Mouse (Mus musculus) midbrain, postnatal 0 days (tissue): ENCODE data around the gene Lrba. TPM values are rescaled to one million over a fixed set of nuclear protein-coding genes. Genes with fewer than 3 reads are reported as not detected.

Experiments used
- ATAC-seq: fragments of 200-750 bp; cut with Nextera tagmentation; 2 replicates; pipeline ENCODE4 v1.8.0; 2017; ENCODE audit warnings: moderate number of reproducible peaks, mild to moderate bottlenecking, moderate TSS enrichment, moderate library complexity; ENCODE audit not compliant: low FRiP score
- DNase-seq: peaks from one replicate; pipeline ENCODE4 v3.0.0-alpha.2; 2015; ENCODE audit warnings: low spot score
- H3K27ac ChIP-seq: fragments of 300-500 bp; sonication (generic); 2 replicates; pipeline ENCODE4 v1.5.1; 2014; ENCODE audit warnings: low read depth, mild to moderate bottlenecking, low read length, mixed read lengths
- H3K27me3 ChIP-seq: fragments of 300-500 bp; sonication (generic); 2 replicates; pipeline ENCODE4 v1.6.1; 2014; ENCODE audit warnings: low read length, control low read depth, mixed read lengths; ENCODE audit not compliant: insufficient read depth
- H3K36me3 ChIP-seq: fragments of 300-500 bp; sonication (generic); 2 replicates; pipeline ENCODE4 v1.6.1; 2014; ENCODE audit warnings: low read length, control low read depth, mixed read lengths; ENCODE audit not compliant: insufficient read depth
- H3K4me1 ChIP-seq: fragments of 300-500 bp; sonication (generic); 2 replicates; pipeline ENCODE4 v1.6.1; 2014; ENCODE audit warnings: mild to moderate bottlenecking, control low read depth, antibody characterized with exemption, low read length, mixed read lengths; ENCODE audit not compliant: insufficient read depth
- H3K4me2 ChIP-seq: fragments of 300-500 bp; sonication (generic); 2 replicates; pipeline ENCODE4 v1.6.1; 2014; ENCODE audit warnings: low read depth, mild to moderate bottlenecking, low read length, mixed read lengths; ENCODE audit not compliant: poor library complexity, severe bottlenecking
- H3K4me3 ChIP-seq: fragments of 300-500 bp; sonication (generic); 2 replicates; pipeline ENCODE4 v1.5.1; 2014; ENCODE audit warnings: low read depth, mild to moderate bottlenecking, low read length, moderate library complexity
- H3K9ac ChIP-seq: fragments of 300-500 bp; sonication (generic); replicated peaks from 2 replicates; pipeline ENCODE4 v1.6.1; 2014; ENCODE audit warnings: mild to moderate bottlenecking, low read length, moderate library complexity, mixed read lengths; ENCODE audit not compliant: poor library complexity, severe bottlenecking
- H3K9me3 ChIP-seq: fragments of 300-500 bp; sonication (generic); 2 replicates; pipeline ENCODE4 v1.6.1; 2016; ENCODE audit warnings: low read length, control low read depth
- CTCF ChIP-seq: IDR thresholded peaks from 2 replicates; pipeline ENCODE4 v1.5.1; 2016; ENCODE audit warnings: antibody characterized with exemption, mild to moderate bottlenecking
- WGBS: fragments of 180-500 bp; shearing (Covaris S2); extraction: QIAGEN DNeasy Blood & Tissue Kit; methylation state at CpG from one replicate; pipeline ENCODE4 v1.1.7; 2014; 5-methylcytosine and 5-hydroxymethylcytosine counted together
- polyA plus RNA-seq: library from polyadenylated mRNA; unstranded; fragments of >200 nt; fragmentation: Nextera tagmentation; extraction: Ambion mirVana; gene quantifications from 2 replicates; pipeline ENCODE4 v1.2.1, GENCODE M21; 2015
- total RNA-seq: library from RNA; depleted of rRNA; stranded (reverse); fragments of >200 nt; gene quantifications from 2 replicates; pipeline ENCODE4 v1.2.3, GENCODE M21; 2014

The Lrba gene
- total and polyA plus RNA-seq, 2 experiments from 2014 or later: 3.1 to 24.3 TPM

DNA sequence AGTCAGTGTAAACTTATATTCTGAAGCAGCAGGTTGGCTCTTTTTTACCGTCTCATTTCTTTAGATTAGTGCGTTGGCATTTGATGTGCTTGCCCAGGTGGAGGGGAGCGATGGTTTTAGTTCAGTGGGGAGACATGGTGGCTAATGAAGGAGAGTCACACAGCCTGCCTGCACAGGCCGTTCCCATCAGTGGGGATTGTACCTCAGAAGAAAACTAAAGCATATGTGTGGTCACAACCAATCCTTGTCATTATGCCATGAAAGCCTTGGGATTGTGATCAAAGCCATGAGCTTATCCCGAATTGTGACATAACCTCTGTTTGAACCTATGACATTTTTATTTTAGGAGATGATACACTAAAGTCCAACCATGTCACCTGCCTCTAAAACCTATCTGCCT lies 434.8 kb downstream of the Lrba start:
- no peak for ATAC-seq
- no peaks in the 10 kb centered on the region for H3K9me3 ChIP-seq
- DNase-seq: no peak
- H3K9ac ChIP-seq: no peak overlapping the region
- H3K36me3 ChIP-seq: no peaks in the 10 kb centered on the region
- no peak overlapping the region for H3K4me2 ChIP-seq
- no peaks in the 10 kb centered on the region for H3K27me3 ChIP-seq
- 60% methylated on average over 5 of the region's 5 CpGs for WGBS
- no peaks in the 10 kb centered on the region for H3K4me1 ChIP-seq
- no peak for TF ChIP-seq CTCF
- H3K4me3 ChIP-seq: no peak overlapping the region
- H3K27ac ChIP-seq: no peak overlapping the region

- H3K4me1 ChIP-seq: no peaks in the 10 kb centered on the region
- H3K27me3 ChIP-seq: no peaks in the 10 kb centered on the region
- H3K9ac ChIP-seq: no peak overlapping the region
- H3K27ac ChIP-seq: no peak overlapping the region
- H3K9me3 ChIP-seq: no peaks in the 10 kb centered on the region
- WGBS: 62% methylated on average over 3 of the region's 3 CpGs
- no peak overlapping the region for H3K4me3 ChIP-seq
- no peak overlapping the region for H3K4me2 ChIP-seq
- ATAC-seq (no peak), DNase-seq (no peak)
- no peak for TF ChIP-seq CTCF
- H3K36me3 ChIP-seq: no peaks in the 10 kb centered on the region
Observed at GRCm38 (mm10) chr3:86664399-86664798, 439.9 kb downstream of the Lrba start.

- H3K27ac ChIP-seq: no peak overlapping the region
- ATAC-seq: no peak
- peak; percentile 66 for DNase-seq
- no peak overlapping the region for H3K4me2 ChIP-seq
- H3K4me3 ChIP-seq: no peak overlapping the region
- no peak for TF ChIP-seq CTCF
- 43% methylated on average over 8 of the region's 8 CpGs for WGBS
- H3K36me3 ChIP-seq: no peaks in the 10 kb centered on the region
- H3K9me3 ChIP-seq: no peaks in the 10 kb centered on the region
- no peak overlapping the region for H3K9ac ChIP-seq
- H3K27me3 ChIP-seq: no peaks in the 10 kb centered on the region
- H3K4me1 ChIP-seq: no peaks in the 10 kb centered on the region
Observed at GRCm38 (mm10) chr3:86668146-86668545, 443.7 kb downstream of the Lrba start.

- ATAC-seq: no peak
- 50% methylated on average over 2 of the region's 2 CpGs for WGBS
- H3K4me1 ChIP-seq: no peaks in the 10 kb centered on the region
- no peak overlapping the region for H3K9ac ChIP-seq
- no peaks in the 10 kb centered on the region for H3K27me3 ChIP-seq
- H3K9me3 ChIP-seq: no peaks in the 10 kb centered on the region
- DNase-seq: no peak
- H3K27ac ChIP-seq: no peak overlapping the region
- no peak overlapping the region for H3K4me2 ChIP-seq
- H3K4me3 ChIP-seq: no peak overlapping the region
- H3K36me3 ChIP-seq: no peaks in the 10 kb centered on the region
- TF ChIP-seq CTCF: no peak
Observed at GRCm38 (mm10) chr3:86677573-86678155, 453.2 kb downstream of the Lrba start.

DNA sequence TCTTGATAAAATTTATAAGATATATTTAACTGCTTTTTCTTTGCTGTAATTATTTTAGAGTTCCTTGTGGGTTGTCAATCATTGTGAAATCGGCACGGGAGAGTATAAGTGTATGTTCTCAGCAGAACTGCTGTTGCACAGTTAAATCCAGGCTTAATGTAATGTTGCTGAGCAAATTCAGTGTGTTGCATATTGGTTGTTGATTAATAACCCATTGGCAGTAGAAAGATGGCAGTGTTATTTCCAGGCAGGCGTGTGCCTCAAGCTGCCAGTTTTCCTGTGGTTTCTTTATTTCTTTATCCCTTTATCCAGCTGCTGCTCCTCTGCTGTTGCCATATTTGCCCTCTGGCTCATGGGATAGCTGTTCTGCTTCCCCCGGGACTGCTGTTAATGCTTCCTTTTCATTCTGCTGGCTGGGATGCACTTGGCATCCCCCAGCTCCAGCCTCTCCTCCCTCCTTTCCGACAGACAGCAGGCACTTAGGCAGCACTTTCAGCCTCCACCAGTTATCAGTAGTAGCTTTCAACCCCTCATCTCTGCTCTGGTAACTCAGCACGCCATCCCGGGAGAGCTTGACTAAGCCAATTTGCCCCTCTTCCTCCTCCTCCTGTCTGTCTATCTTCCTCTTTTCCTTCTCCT lies 463.2 kb downstream of the Lrba start:
- Histone ChIP-seq H3K9ac (no peak overlapping the region), H3K9me3 (no peaks in the 10 kb centered on the region), H3K27me3 (no peaks in the 10 kb centered on the region), H3K36me3 (no peaks in the 10 kb centered on the region), H3K4me1 (0 out of 2 replicates have a peak, but pooled peaks cover 2% of the 10 kb centered on the region), H3K27ac (0 out of 2 replicates have a peak overlapping the region, but pooled peaks have one; percentile 18), H3K4me2 (no peak overlapping the region), H3K4me3 (no peak overlapping the region)
- DNase-seq (peak; percentile 80), ATAC-seq (no peak)
- WGBS: 11% methylated on average over 7 of the region's 7 CpGs
- no peak for TF ChIP-seq CTCF

- WGBS: 35% methylated on average over 1 of the region's 1 CpGs
- no peak overlapping the region for H3K27ac ChIP-seq
- no peaks in the 10 kb centered on the region for H3K27me3 ChIP-seq
- no peak overlapping the region for H3K4me3 ChIP-seq
- H3K9ac ChIP-seq: no peak overlapping the region
- no peak overlapping the region for H3K4me2 ChIP-seq
- no peak for DNase-seq
- TF ChIP-seq CTCF: no peak
- no peak for ATAC-seq
- H3K4me1 ChIP-seq: 0 out of 2 replicates have a peak, but pooled peaks cover 2% of the 10 kb centered on the region
- no peaks in the 10 kb centered on the region for H3K9me3 ChIP-seq
- H3K36me3 ChIP-seq: no peaks in the 10 kb centered on the region
Observed at GRCm38 (mm10) chr3:86688438-86688837, 464.0 kb downstream of the Lrba start.
